Mouse (Mus musculus) intestine, postnatal 0 days (tissue): ENCODE results near the gene Aldh16a1. TPM values are rescaled to one million over a fixed set of nuclear protein-coding genes. Genes with fewer than 3 reads are reported as not detected.

Experiments
- ATAC-seq: fragments of 200-750 bp; cut with Nextera tagmentation; 2 replicates; pipeline ENCODE4 v1.8.0; 2017; ENCODE audit warnings: mild to moderate bottlenecking, moderate TSS enrichment, moderate library complexity
- H3K27ac ChIP-seq: fragments of 300-500 bp; sonication (generic); 2 replicates; pipeline ENCODE4 v1.5.1; 2014; ENCODE audit warnings: mild to moderate bottlenecking, low read depth, low read length, moderate library complexity
- H3K27me3 ChIP-seq: fragments of 300-500 bp; sonication (generic); replicated peaks from 2 replicates; pipeline ENCODE4 v1.6.1; 2014; ENCODE audit warnings: low read length, mixed read lengths; ENCODE audit not compliant: control insufficient read depth, insufficient read depth
- H3K36me3 ChIP-seq: fragments of 300-500 bp; sonication (generic); 2 replicates; pipeline ENCODE4 v1.6.1; 2014; ENCODE audit warnings: mild to moderate bottlenecking, moderate library complexity; ENCODE audit not compliant: control insufficient read depth, insufficient read depth
- H3K4me1 ChIP-seq: fragments of 300-500 bp; sonication (generic); replicated peaks from 2 replicates; pipeline ENCODE4 v1.6.1; 2014; ENCODE audit warnings: antibody characterized with exemption, low read length, mixed read lengths; ENCODE audit not compliant: control insufficient read depth, insufficient read depth
- H3K4me2 ChIP-seq: fragments of 300-500 bp; sonication (generic); replicated peaks from 2 replicates; pipeline ENCODE4 v1.6.1; 2014; ENCODE audit warnings: low read depth, mild to moderate bottlenecking, moderate library complexity
- H3K4me3 ChIP-seq: fragments of 300-500 bp; sonication (generic); 2 replicates; pipeline ENCODE4 v1.5.1; 2014; ENCODE audit warnings: low read depth, low read length
- H3K9ac ChIP-seq: fragments of 300-500 bp; sonication (generic); 2 replicates; pipeline ENCODE4 v1.6.1; 2014; ENCODE audit warnings: mild to moderate bottlenecking, low read depth, low read length
- H3K9me3 ChIP-seq: fragments of 300-500 bp; sonication (generic); 2 replicates; pipeline ENCODE4 v1.6.1; 2016; ENCODE audit warnings: mixed run types; ENCODE audit not compliant: control insufficient read depth
- CTCF ChIP-seq: sonication (generic); IDR thresholded peaks from 2 replicates; pipeline ENCODE4 v1.5.1; 2016; ENCODE audit warnings: low read depth, mild to moderate bottlenecking, control low read depth, antibody characterized with exemption, moderate library complexity
- WGBS: fragments of 180-500 bp; shearing (Covaris S2); extraction: QIAGEN DNeasy Blood & Tissue Kit; methylation state at CpG from one replicate; pipeline ENCODE4 v1.1.7; 2014; 5-methylcytosine and 5-hydroxymethylcytosine counted together
- polyA plus RNA-seq: library from polyadenylated mRNA; unstranded; fragments of >200 nt; fragmentation: Nextera tagmentation; extraction: Ambion mirVana; gene quantifications from 2 replicates; pipeline ENCODE4 v1.2.1, GENCODE M21; 2015

The Aldh16a1 gene
- polyA plus RNA-seq: 86.8 and 102 TPM in 2 replicates

- Histone ChIP-seq H3K9ac (peak within 1 kb of the TSS; percentile 85), H3K27me3 (no peaks in the 10 kb centered on the region), H3K4me1 (peaks cover 8% of the 10 kb centered on the region; the same call in 1 of the 2 replicates), H3K4me3 (peak within 1 kb of the TSS; percentile 72), H3K4me2 (peak within 1 kb of the TSS; percentile 68), H3K27ac (peak within 1 kb of the TSS; percentile 94), H3K36me3 (peaks cover 24% of the 10 kb centered on the region), H3K9me3 (no peaks in the 10 kb centered on the region)
- ATAC-seq: peak; percentile 92
- TF ChIP-seq CTCF: peak; percentile 77
- 3% methylated on average over 69 of the region's 69 CpGs for WGBS
Observed at GRCm38 (mm10) chr7:45154096-45154992, at the start of gene Aldh16a1, which contains the start of gene Pih1d1. Gene Aldh16a1 (minus strand): TSS chr7:45154584. Gene Pih1d1 (plus strand): TSS chr7:45154303.

DNA sequence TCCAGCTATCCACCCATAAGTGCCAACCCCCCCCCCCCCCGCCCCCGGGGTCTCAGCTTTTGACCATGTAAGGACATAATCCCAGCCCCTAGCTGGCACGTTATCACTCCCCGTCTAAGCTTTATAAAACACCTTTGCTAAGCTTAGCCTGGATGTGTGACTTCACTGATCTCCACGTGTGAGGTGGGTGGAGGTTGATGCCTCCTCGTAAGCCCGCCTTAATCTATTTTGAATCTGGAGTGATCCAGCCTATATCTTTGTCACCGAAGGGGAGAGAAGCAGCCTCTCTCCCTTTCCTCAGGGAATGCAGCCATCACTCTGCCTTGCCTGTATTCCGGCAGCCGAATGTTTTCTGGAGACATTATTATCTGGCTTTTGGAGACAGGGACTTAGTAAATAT lies 48.3 kb upstream of the Aldh16a1 start:
- Histone ChIP-seq H3K27ac (no peak overlapping the region), H3K4me1 (no peaks in the 10 kb centered on the region), H3K9ac (no peak overlapping the region), H3K27me3 (peaks cover 8% of the 10 kb centered on the region; the same call in 1 of the 2 replicates), H3K36me3 (no peaks in the 10 kb centered on the region), H3K9me3 (no peaks in the 10 kb centered on the region), H3K4me3 (no peak overlapping the region), H3K4me2 (no peak overlapping the region)
- ATAC-seq: no peak
- no peak for TF ChIP-seq CTCF
- WGBS: 41% methylated on average over 10 of the region's 10 CpGs

GRCm38 (mm10) chr7:45198961-45199360 lies 44.6 kb upstream of the Aldh16a1 start:
- H3K27me3 ChIP-seq: peaks cover 9% of the 10 kb centered on the region; the same call in 1 of the 2 replicates
- no peak for ATAC-seq
- H3K27ac ChIP-seq: no peak overlapping the region
- no peaks in the 10 kb centered on the region for H3K36me3 ChIP-seq
- no peak for TF ChIP-seq CTCF
- H3K4me1 ChIP-seq: no peaks in the 10 kb centered on the region
- 75% methylated on average over 11 of the region's 11 CpGs for WGBS
- no peak overlapping the region for H3K9ac ChIP-seq
- no peak overlapping the region for H3K4me3 ChIP-seq
- no peak overlapping the region for H3K4me2 ChIP-seq
- no peaks in the 10 kb centered on the region for H3K9me3 ChIP-seq

- Histone ChIP-seq H3K27me3 (peaks cover 6% of the 10 kb centered on the region; the same call in 1 of the 2 replicates), H3K36me3 (no peaks in the 10 kb centered on the region), H3K4me3 (no peak overlapping the region), H3K4me1 (no peaks in the 10 kb centered on the region), H3K9ac (no peak overlapping the region), H3K9me3 (no peaks in the 10 kb centered on the region), H3K27ac (no peak overlapping the region), H3K4me2 (no peak overlapping the region)
- peak; percentile 95 for TF ChIP-seq CTCF
- WGBS: 13% methylated on average over 5 of the region's 5 CpGs
- peak; percentile 28; the same call in 1 of the 2 replicates for ATAC-seq
Observed at GRCm38 (mm10) chr7:45198435-45198834, 44.1 kb upstream of the Aldh16a1 start.

- TF ChIP-seq CTCF: no peak
- Histone ChIP-seq H3K27ac (no peak overlapping the region), H3K4me3 (no peak overlapping the region), H3K9me3 (no peaks in the 10 kb centered on the region), H3K4me1 (no peaks in the 10 kb centered on the region), H3K27me3 (peaks cover 3% of the 10 kb centered on the region; the same call in 1 of the 2 replicates), H3K36me3 (no peaks in the 10 kb centered on the region), H3K9ac (no peak overlapping the region), H3K4me2 (no peak overlapping the region)
- WGBS: 73% methylated on average over 5 of the region's 5 CpGs
- no peak for ATAC-seq
Observed at GRCm38 (mm10) chr7:45196994-45197393, 42.6 kb upstream of the Aldh16a1 start.

DNA sequence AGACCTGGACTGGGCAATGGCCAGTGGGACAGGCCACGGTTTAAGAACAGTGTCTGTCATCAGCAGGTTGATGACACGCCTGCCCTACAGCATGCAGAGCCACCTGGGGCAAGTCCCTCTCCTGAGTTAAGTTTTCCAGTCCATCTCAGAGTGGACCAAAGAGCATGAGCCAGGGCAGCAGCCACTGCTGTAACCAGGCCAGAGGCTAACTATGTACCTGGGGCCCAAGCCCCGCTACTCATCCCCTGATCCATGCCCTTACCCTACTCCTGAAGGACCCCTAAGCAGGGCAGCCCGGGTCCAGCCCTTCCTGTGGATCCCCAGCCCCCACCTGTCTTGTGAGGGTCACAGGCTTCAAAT lies 41.8 kb upstream of the Aldh16a1 start:
- no peak for ATAC-seq
- Histone ChIP-seq H3K9me3 (no peaks in the 10 kb centered on the region), H3K4me3 (no peak overlapping the region), H3K9ac (no peak overlapping the region), H3K27me3 (peaks cover 3% of the 10 kb centered on the region; the same call in 1 of the 2 replicates), H3K27ac (no peak overlapping the region), H3K4me2 (no peak overlapping the region), H3K4me1 (no peaks in the 10 kb centered on the region), H3K36me3 (no peaks in the 10 kb centered on the region)
- WGBS: 85% methylated on average over 4 of the region's 4 CpGs
- TF ChIP-seq CTCF: no peak
